In the genomic region with DNA sequence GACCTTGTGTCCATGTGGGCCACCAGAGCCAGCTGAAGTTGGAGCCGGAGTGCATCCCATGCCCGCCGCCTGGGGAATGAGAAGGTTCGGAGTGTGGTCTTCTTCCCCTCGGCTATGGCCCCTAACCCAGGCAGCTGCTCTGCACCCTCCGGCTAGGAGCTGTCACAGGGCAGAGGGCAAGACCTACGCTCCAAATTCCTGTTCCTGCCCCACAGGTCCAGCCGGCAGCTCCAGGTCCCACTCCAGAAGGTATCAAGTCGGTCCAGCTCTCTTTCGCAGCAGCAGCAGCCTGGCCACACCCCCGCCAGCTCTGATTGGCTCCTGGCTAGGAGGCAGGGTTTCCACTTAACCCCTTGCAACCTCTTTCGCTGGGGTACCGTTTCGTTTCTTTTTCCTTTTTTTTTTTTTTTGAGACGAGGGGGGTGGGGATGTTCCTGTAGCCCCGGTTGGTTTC, we compare ENCODE assay signal across 7 mouse cellular contexts. TPM values are rescaled to one million over a fixed set of nuclear protein-coding genes. Genes with fewer than 3 reads are reported as not detected.
DNase-seq lines count a peak whose midpoint lies in the region; ATAC-seq lines count a peak whose summit lies in the region.

No protein-coding gene starts in this region.

- no peaks in the 10 kb centered on the region for H3K36me3 ChIP-seq in intestine, embryonic 14.5 days (ENCODE audit: control insufficient read depth, insufficient read depth, low read length)

- peaks cover 30% of the 10 kb centered on the region for H3K27me3 ChIP-seq in intestine, embryonic 14.5 days (replicated peaks; ENCODE audit: control insufficient read depth, insufficient read depth, low read length)

- WGBS in intestine, embryonic 14.5 days, result under 1% methylated on average over 16 of the region's 16 CpGs

- H3K27ac ChIP-seq in intestine, embryonic 14.5 days (ENCODE audit: low read depth), result no peak overlapping the region

- H3K4me3 ChIP-seq in intestine, embryonic 14.5 days (ENCODE audit: low read depth, low read length), result peak overlapping the region; percentile 40

- ATAC-seq in intestine, embryonic 14.5 days (replicated peaks; ENCODE audit: low FRiP score, low TSS enrichment, low read depth), result peak; percentile 68

- H3K4me1 ChIP-seq in intestine, embryonic 14.5 days (replicated peaks; ENCODE audit: control insufficient read depth, insufficient read depth, low read length), result peaks cover 17% of the 10 kb centered on the region; the same call in 1 of the 2 replicates

- H3K4me2 ChIP-seq in intestine, embryonic 14.5 days (ENCODE audit: low read length), result peak overlapping the region; percentile 82

- no peak overlapping the region for H3K9ac ChIP-seq in intestine, embryonic 14.5 days (ENCODE audit: low read length)

- no peaks in the 10 kb centered on the region for H3K9me3 ChIP-seq in intestine, embryonic 14.5 days (ENCODE audit: control insufficient read depth, low read length)

- intact Hi-C loops in left cerebral cortex, postnatal 36 days (cut with DNase I), result loop anchor here (5.0 kb wide), 1 partner anchor 120 kb away; a partner anchor contains a TSS

- peak; percentile 69 to 74 for DNase-seq in adrenal gland, adult 18-20 months (ENCODE audit: low spot score in 2 of 2)
- DNase-seq in embryo, embryonic 11 days, result peak; percentile 85
- DNase-seq in gastrocnemius, postnatal 25 days, result peak; percentile 81
- DNase-seq in intestine, embryonic 14.5 days (ENCODE audit: low spot score), result peak; percentile 82
- peak; percentile 85 to 87 for DNase-seq in left cerebral cortex, postnatal 36 days (ENCODE audit: low spot score in 2 of 2)
- peak; percentile 78 for DNase-seq in mesoderm, embryonic 11.5 days (ENCODE audit: low read depth, low spot score)
- peak; percentile 77 for DNase-seq in skeletal muscle tissue, adult 2 months (ENCODE audit: low read depth, low spot score)

RNA-seq across cellular contexts. Expression of a gene that starts 11.3 kb away (rescaled TPM):
- total RNA-seq in adrenal gland, adult 18-20 months (2021), result 1 to 10 TPM; 3.3 to 4.2 TPM
- 10 to 100 TPM; 25.5 to 29.2 TPM for total RNA-seq in gastrocnemius, postnatal 25 days (2021)
- polyA plus RNA-seq in intestine, embryonic 14.5 days (2014; fragmentation: Nextera tagmentation; extraction: Ambion mirVana), result 1.2 and 1.4 TPM in 2 replicates
- 10 to 100 TPM; 46.2 to 60.6 TPM for total RNA-seq in left cerebral cortex, postnatal 36 days (2021)

RNA-seq across cellular contexts. Expression of a gene that starts 23.8 kb away (rescaled TPM):
- 10 to 100 TPM; 15.2 to 17.8 TPM for total RNA-seq in adrenal gland, adult 18-20 months (2021)
- 1 to 10 TPM; 3.2 TPM for total RNA-seq in gastrocnemius, postnatal 25 days (2021)
- polyA plus RNA-seq in intestine, embryonic 14.5 days (2014; fragmentation: Nextera tagmentation; extraction: Ambion mirVana), result 28.4 and 32.5 TPM in 2 replicates
- total RNA-seq in left cerebral cortex, postnatal 36 days (2021), result 1 to 10 TPM; 6.7 to 7.5 TPM

RNA-seq across cellular contexts. Expression of a gene that starts 29.3 kb away (rescaled TPM):
- 10 to 100 TPM; 28.9 to 47.4 TPM for total RNA-seq in adrenal gland, adult 18-20 months (2021)
- total RNA-seq in gastrocnemius, postnatal 25 days (2021), result 1 to 10 TPM; 1.4 to 7.2 TPM
- 0.19 and 0.26 TPM in 2 replicates for polyA plus RNA-seq in intestine, embryonic 14.5 days (2014; fragmentation: Nextera tagmentation; extraction: Ambion mirVana)
- not detected for total RNA-seq in left cerebral cortex, postnatal 36 days (2021)

RNA-seq across cellular contexts. Expression of a gene that starts 57.4 kb away (rescaled TPM):
- total RNA-seq in adrenal gland, adult 18-20 months (2021), result under 1 TPM in 1 of 2 experiments, not detected in 1; 0.32 TPM
- 100 to 1,000 TPM; 113 to 253 TPM for total RNA-seq in gastrocnemius, postnatal 25 days (2021)
- polyA plus RNA-seq in intestine, embryonic 14.5 days (2014; fragmentation: Nextera tagmentation; extraction: Ambion mirVana), result 0.09 TPM in 1 of 2 replicates, not detected in the other
- under 1 TPM; 0.22 to 0.27 TPM for total RNA-seq in left cerebral cortex, postnatal 36 days (2021)

Comparison
In these comparisons a context has a peak if more than half of its experiments do, and no peak if none do; other contexts are left out.
1. RNA of a gene that starts 11.3 kb away (total RNA-seq): 46.2 to 60.6 TPM in left cerebral cortex, postnatal 36 days and 25.5 to 29.2 TPM in gastrocnemius, postnatal 25 days; 3.3 to 4.2 TPM in adrenal gland, adult 18-20 months; every median in the first group is over 4 times any median in the second.
2. Peak in every context shown above with its lines, with median percentiles within 50 percentile points of each other: DNase-seq.